Mouse (Mus musculus) erythroblast, embryonic 14.5 days (primary cell): ENCODE data around the gene Zfp768.

ENCODE experiments used
- GATA1 ChIP-seq: IDR thresholded peaks from 2 replicates; pipeline ENCODE4 v1.6.1; 2012; ENCODE audit warnings: low read length, inconsistent platforms, mixed read lengths
- TAL1 ChIP-seq: IDR thresholded peaks from 3 replicates; pipeline ENCODE4 v1.6.1; 2012; ENCODE audit warnings: low read length, inconsistent platforms, mixed read lengths

GRCm38 (mm10) chr7:127392251-127392824, 46.9 kb upstream of the Zfp768 start:
- no peak for TF ChIP-seq GATA1
- TF ChIP-seq TAL1, result no peak
